Mouse (Mus musculus): ENCODE results near the gene Ccdc77. TPM values are rescaled to one million over a fixed set of nuclear protein-coding genes. Genes with fewer than 3 reads are reported as not detected.

Gene Ccdc77
- total and polyA plus RNA-seq, 2 experiments from 2014 or later: 4.8 to 13.4 TPM

- Histone ChIP-seq H3K9me3 (replicated peaks; ENCODE audit: control insufficient read depth, low read length) (no peaks in the 10 kb centered on the region), H3K4me2 (ENCODE audit: low read depth, low read length) (no peak overlapping the region), H3K4me3 (ENCODE audit: low read depth, low read length) (no peak overlapping the region), H3K36me3 (replicated peaks; ENCODE audit: control insufficient read depth, insufficient read depth, low read length) (peaks cover 18% of the 10 kb centered on the region), H3K9ac (replicated peaks; ENCODE audit: low read depth, low read length) (no peak overlapping the region), H3K27ac (ENCODE audit: low read depth) (no peak overlapping the region), H3K4me1 (ENCODE audit: control insufficient read depth, insufficient read depth) (no peaks in the 10 kb centered on the region), H3K27me3 (ENCODE audit: control insufficient read depth, insufficient read depth, low read length) (no peaks in the 10 kb centered on the region)
- ATAC-seq (ENCODE audit: insufficient read depth, low read depth): no peak
- TF ChIP-seq CTCF (IDR thresholded peaks at IDR 0.05; ENCODE audit: low read depth): peak; percentile 86
- no peak for TF ChIP-seq EP300 (IDR thresholded peaks at IDR 0.05; ENCODE audit: low read depth)
- WGBS: 26% methylated on average over 6 of the region's 6 CpGs
- peak; percentile 89 for DNase-seq (ENCODE audit: low spot score)
Observed at GRCm38 (mm10) chr6:120324295-120324927, 39.8 kb downstream of the Ccdc77 start.

GRCm38 (mm10) chr6:120320369-120320768 lies 43.8 kb downstream of the Ccdc77 start:
- no peak overlapping the region for H3K4me3 ChIP-seq (ENCODE audit: low read depth, low read length)
- H3K27ac ChIP-seq (ENCODE audit: low read depth): no peak overlapping the region
- H3K27me3 ChIP-seq (ENCODE audit: control insufficient read depth, insufficient read depth, low read length): no peaks in the 10 kb centered on the region
- WGBS: 63% methylated on average over 2 of the region's 2 CpGs
- ATAC-seq (ENCODE audit: insufficient read depth, low read depth) (no peak), DNase-seq (ENCODE audit: low spot score) (no peak)
- H3K4me2 ChIP-seq (ENCODE audit: low read depth, low read length): no peak overlapping the region
- H3K4me1 ChIP-seq (ENCODE audit: control insufficient read depth, insufficient read depth): no peaks in the 10 kb centered on the region
- no peaks in the 10 kb centered on the region for H3K9me3 ChIP-seq (replicated peaks; ENCODE audit: control insufficient read depth, low read length)
- no peak for TF ChIP-seq CTCF (IDR thresholded peaks at IDR 0.05; ENCODE audit: low read depth)
- TF ChIP-seq EP300 (IDR thresholded peaks at IDR 0.05; ENCODE audit: low read depth): no peak
- H3K9ac ChIP-seq (replicated peaks; ENCODE audit: low read depth, low read length): no peak overlapping the region
- no peaks in the 10 kb centered on the region; the same call in 1 of the 2 replicates for H3K36me3 ChIP-seq (replicated peaks; ENCODE audit: control insufficient read depth, insufficient read depth, low read length)

GRCm38 (mm10) chr6:120319129-120319528 lies 45.0 kb downstream of the Ccdc77 start:
- H3K9ac ChIP-seq (replicated peaks; ENCODE audit: low read depth, low read length): no peak overlapping the region
- WGBS: 72% methylated on average over 9 of the region's 9 CpGs
- no peak for ATAC-seq (ENCODE audit: insufficient read depth, low read depth)
- no peaks in the 10 kb centered on the region for H3K4me1 ChIP-seq (ENCODE audit: control insufficient read depth, insufficient read depth)
- no peaks in the 10 kb centered on the region for H3K36me3 ChIP-seq (replicated peaks; ENCODE audit: control insufficient read depth, insufficient read depth, low read length)
- H3K27ac ChIP-seq (ENCODE audit: low read depth): no peak overlapping the region
- H3K27me3 ChIP-seq (ENCODE audit: control insufficient read depth, insufficient read depth, low read length): no peaks in the 10 kb centered on the region
- H3K9me3 ChIP-seq (replicated peaks; ENCODE audit: control insufficient read depth, low read length): no peaks in the 10 kb centered on the region
- no peak for DNase-seq (ENCODE audit: low spot score)
- TF ChIP-seq EP300 (IDR thresholded peaks at IDR 0.05; ENCODE audit: low read depth) (no peak), CTCF (IDR thresholded peaks at IDR 0.05; ENCODE audit: low read depth) (no peak)
- H3K4me3 ChIP-seq (ENCODE audit: low read depth, low read length): no peak overlapping the region
- no peak overlapping the region for H3K4me2 ChIP-seq (ENCODE audit: low read depth, low read length)

GRCm38 (mm10) chr6:120318303-120318940 lies 45.8 kb downstream of the Ccdc77 start:
- Histone ChIP-seq H3K36me3 (replicated peaks; ENCODE audit: control insufficient read depth, insufficient read depth, low read length) (no peaks in the 10 kb centered on the region), H3K27me3 (ENCODE audit: control insufficient read depth, insufficient read depth, low read length) (no peaks in the 10 kb centered on the region), H3K4me3 (ENCODE audit: low read depth, low read length) (no peak overlapping the region), H3K9me3 (replicated peaks; ENCODE audit: control insufficient read depth, low read length) (no peaks in the 10 kb centered on the region), H3K4me1 (ENCODE audit: control insufficient read depth, insufficient read depth) (no peaks in the 10 kb centered on the region), H3K27ac (ENCODE audit: low read depth) (no peak overlapping the region), H3K9ac (replicated peaks; ENCODE audit: low read depth, low read length) (no peak overlapping the region), H3K4me2 (ENCODE audit: low read depth, low read length) (no peak overlapping the region)
- no peak for DNase-seq (ENCODE audit: low spot score)
- WGBS: 80% methylated on average over 11 of the region's 11 CpGs
- ATAC-seq (ENCODE audit: insufficient read depth, low read depth): no peak
- TF ChIP-seq EP300 (IDR thresholded peaks at IDR 0.05; ENCODE audit: low read depth) (no peak), CTCF (IDR thresholded peaks at IDR 0.05; ENCODE audit: low read depth) (no peak)

- ATAC-seq (ENCODE audit: insufficient read depth, low read depth) (no peak), DNase-seq (ENCODE audit: low spot score) (no peak)
- WGBS: 79% methylated on average over 5 of the region's 5 CpGs
- Histone ChIP-seq H3K27ac (ENCODE audit: low read depth) (no peak overlapping the region), H3K4me3 (ENCODE audit: low read depth, low read length) (no peak overlapping the region), H3K4me2 (ENCODE audit: low read depth, low read length) (no peak overlapping the region), H3K9ac (replicated peaks; ENCODE audit: low read depth, low read length) (no peak overlapping the region), H3K4me1 (ENCODE audit: control insufficient read depth, insufficient read depth) (0 out of 2 replicates have a peak, but pooled peaks cover 2% of the 10 kb centered on the region), H3K27me3 (ENCODE audit: control insufficient read depth, insufficient read depth, low read length) (no peaks in the 10 kb centered on the region), H3K36me3 (replicated peaks; ENCODE audit: control insufficient read depth, insufficient read depth, low read length) (no peaks in the 10 kb centered on the region), H3K9me3 (replicated peaks; ENCODE audit: control insufficient read depth, low read length) (no peaks in the 10 kb centered on the region)
- TF ChIP-seq CTCF (IDR thresholded peaks at IDR 0.05; ENCODE audit: low read depth) (no peak), EP300 (IDR thresholded peaks at IDR 0.05; ENCODE audit: low read depth) (no peak)
Observed at GRCm38 (mm10) chr6:120312443-120312842, 51.7 kb downstream of the Ccdc77 start.
